Mouse (Mus musculus) hindbrain, embryonic 11.5 days (tissue): ENCODE results near the gene Ccdc43. TPM values are rescaled to one million over a fixed set of nuclear protein-coding genes. Genes with fewer than 3 reads are reported as not detected.

Source experiments
- ATAC-seq: fragments of 200-750 bp; cut with Nextera tagmentation; 2 replicates; pipeline ENCODE4 v1.8.0; 2017; ENCODE audit warnings: mild to moderate bottlenecking, moderate TSS enrichment, moderate library complexity; ENCODE audit not compliant: low FRiP score
- DNase-seq: peaks from one replicate; pipeline ENCODE4 v3.0.0-alpha.2; 2015; ENCODE audit warnings: low spot score
- H3K27ac ChIP-seq: fragments of 300-500 bp; sonication (generic); 2 replicates; pipeline ENCODE4 v1.5.1; 2014; ENCODE audit warnings: mild to moderate bottlenecking, low read depth, low read length
- H3K27me3 ChIP-seq: fragments of 300-500 bp; sonication (generic); 2 replicates; pipeline ENCODE4 v1.6.1; 2014; ENCODE audit warnings: mild to moderate bottlenecking, low read length, moderate library complexity, mixed read lengths; ENCODE audit not compliant: control insufficient read depth, insufficient read depth
- H3K36me3 ChIP-seq: fragments of 300-500 bp; sonication (generic); 2 replicates; pipeline ENCODE4 v1.6.1; 2014; ENCODE audit warnings: mild to moderate bottlenecking, low read length, moderate library complexity, mixed read lengths; ENCODE audit not compliant: control insufficient read depth, insufficient read depth
- H3K4me1 ChIP-seq: fragments of 300-500 bp; sonication (generic); replicated peaks from 2 replicates; pipeline ENCODE4 v1.6.1; 2014; ENCODE audit warnings: low read length, mixed read lengths; ENCODE audit not compliant: control insufficient read depth, insufficient read depth
- H3K4me2 ChIP-seq: fragments of 300-500 bp; sonication (generic); replicated peaks from 2 replicates; pipeline ENCODE4 v1.6.1; 2014; ENCODE audit warnings: mild to moderate bottlenecking, low read depth, low read length
- H3K4me3 ChIP-seq: fragments of 300-500 bp; sonication (generic); 2 replicates; pipeline ENCODE4 v1.5.1; 2014; ENCODE audit warnings: low read depth, low read length
- H3K9ac ChIP-seq: fragments of 300-500 bp; sonication (generic); 2 replicates; pipeline ENCODE4 v1.6.1; 2014; ENCODE audit warnings: low read depth, low read length
- H3K9me3 ChIP-seq: fragments of 300-500 bp; sonication (generic); 2 replicates; pipeline ENCODE4 v1.6.1; 2016; ENCODE audit warnings: low read length; ENCODE audit not compliant: control insufficient read depth
- WGBS: fragments of 180-500 bp; shearing (Covaris S2); extraction: QIAGEN DNeasy Blood & Tissue Kit; methylation state at CpG from one replicate; pipeline ENCODE4 v1.1.7; 2014; 5-methylcytosine and 5-hydroxymethylcytosine counted together
- polyA plus RNA-seq: library from polyadenylated mRNA; unstranded; fragments of >200 nt; fragmentation: Nextera tagmentation; extraction: Ambion mirVana; gene quantifications from 2 replicates; pipeline ENCODE4 v1.2.1, GENCODE M21; 2014

The Ccdc43 gene
- polyA plus RNA-seq, result 51.3 and 53.0 TPM in 2 replicates

DNA sequence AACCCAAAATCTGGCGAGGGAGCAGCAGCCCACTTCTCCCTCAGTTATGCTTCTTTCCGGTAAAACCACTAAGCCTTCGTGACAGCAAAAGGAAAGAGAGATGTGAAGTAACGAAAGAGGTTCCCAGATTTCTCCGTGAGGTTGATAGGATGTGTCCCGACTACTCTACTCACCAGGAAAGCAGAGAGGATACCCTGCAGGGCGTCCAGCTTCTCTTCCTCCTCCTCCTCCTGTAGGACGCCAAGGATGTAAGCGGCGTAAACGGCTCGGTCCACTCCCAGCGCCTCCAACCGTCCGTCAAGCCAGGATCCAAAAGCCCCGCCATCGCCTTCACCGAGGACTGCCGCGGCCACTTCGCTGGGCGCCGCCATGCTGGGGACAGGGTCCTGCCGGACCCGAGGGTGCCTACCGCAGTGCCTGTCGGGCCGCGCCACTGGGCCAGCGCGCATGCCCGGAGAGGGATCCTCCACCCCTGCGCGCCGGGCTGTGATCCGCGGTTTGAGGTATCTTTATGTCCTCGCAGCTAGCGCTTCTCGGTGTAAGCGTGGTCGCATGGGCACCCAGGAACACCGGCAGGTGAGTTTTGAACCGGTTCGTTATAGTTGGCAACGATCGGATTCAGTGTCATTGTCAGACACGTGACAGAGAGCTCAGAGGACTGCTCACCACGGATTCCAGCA, at the start of gene Ccdc43:
Gene Ccdc43, minus strand, starts transcription at position 445 of the 680 bp plus-strand sequence.
- Histone ChIP-seq H3K4me3 (peak within 1 kb of the TSS; percentile 71), H3K9me3 (no peaks in the 10 kb centered on the region), H3K27me3 (no peaks in the 10 kb centered on the region), H3K36me3 (0 out of 2 replicates have a peak, but pooled peaks cover 3% of the 10 kb centered on the region), H3K4me2 (peak within 1 kb of the TSS; percentile 57), H3K27ac (peak within 1 kb of the TSS; percentile 40; the same call in 1 of the 2 replicates), H3K9ac (peak within 1 kb of the TSS; percentile 89), H3K4me1 (0 out of 2 replicates have a peak, but pooled peaks cover 2% of the 10 kb centered on the region)
- WGBS, result 0% methylated on average over 48 of the region's 49 CpGs
- ATAC-seq, result peak; percentile 93
- peak; percentile 93 for DNase-seq

DNA sequence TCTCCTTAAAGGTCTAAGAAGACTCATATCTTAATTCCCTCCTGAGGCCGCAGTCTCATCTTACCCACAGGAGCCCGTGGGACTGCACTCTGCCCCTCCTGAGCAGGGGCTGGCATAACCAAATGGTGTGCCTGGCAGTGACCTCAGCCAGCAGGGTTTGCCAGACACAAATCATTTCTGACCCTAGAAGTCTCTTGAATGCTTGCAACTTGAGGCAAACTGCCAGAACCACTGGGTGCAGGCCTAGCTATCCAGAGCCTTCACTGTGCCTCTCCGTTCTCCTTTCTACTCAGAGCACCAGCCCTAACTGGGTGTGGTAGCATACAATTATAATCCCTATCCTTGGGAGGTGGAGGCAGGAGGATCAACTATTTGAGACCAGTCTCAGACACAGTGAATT, 47.2 kb upstream of the Ccdc43 start:
- WGBS, result 89% methylated on average over 3 of the region's 3 CpGs
- no peak for DNase-seq
- ATAC-seq, result no peak
- Histone ChIP-seq H3K4me1 (no peaks in the 10 kb centered on the region), H3K27ac (no peak overlapping the region), H3K36me3 (no peaks in the 10 kb centered on the region), H3K4me2 (no peak overlapping the region), H3K9me3 (no peaks in the 10 kb centered on the region), H3K27me3 (no peaks in the 10 kb centered on the region), H3K4me3 (no peak overlapping the region), H3K9ac (no peak overlapping the region)

DNA sequence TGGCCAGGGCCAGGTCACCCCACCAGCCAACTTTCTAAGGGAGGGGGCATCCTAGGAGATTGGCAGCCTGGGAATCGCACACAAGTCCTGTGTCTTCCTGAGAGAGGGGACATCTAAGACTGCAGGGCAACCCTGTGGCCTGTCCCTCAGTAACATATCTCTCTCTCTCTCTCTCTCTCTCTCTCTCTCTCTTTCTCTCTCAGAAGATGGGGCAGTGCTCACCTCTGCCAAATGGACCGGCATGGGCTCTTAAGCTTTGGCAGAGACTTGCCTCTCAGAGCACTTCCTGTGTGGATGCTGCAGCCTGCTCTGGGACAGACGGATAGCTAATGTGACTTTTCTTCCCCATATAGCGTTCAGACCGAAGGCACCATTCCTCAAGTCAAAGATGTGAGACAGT, 45.3 kb upstream of the Ccdc43 start:
- WGBS, result 75% methylated on average over 5 of the region's 5 CpGs
- Histone ChIP-seq H3K9ac (no peak overlapping the region), H3K27ac (no peak overlapping the region), H3K9me3 (no peaks in the 10 kb centered on the region), H3K4me1 (0 out of 2 replicates have a peak, but pooled peaks cover 2% of the 10 kb centered on the region), H3K36me3 (no peaks in the 10 kb centered on the region), H3K4me2 (no peak overlapping the region), H3K4me3 (no peak overlapping the region), H3K27me3 (no peaks in the 10 kb centered on the region)
- no peak for DNase-seq
- ATAC-seq, result no peak

DNA sequence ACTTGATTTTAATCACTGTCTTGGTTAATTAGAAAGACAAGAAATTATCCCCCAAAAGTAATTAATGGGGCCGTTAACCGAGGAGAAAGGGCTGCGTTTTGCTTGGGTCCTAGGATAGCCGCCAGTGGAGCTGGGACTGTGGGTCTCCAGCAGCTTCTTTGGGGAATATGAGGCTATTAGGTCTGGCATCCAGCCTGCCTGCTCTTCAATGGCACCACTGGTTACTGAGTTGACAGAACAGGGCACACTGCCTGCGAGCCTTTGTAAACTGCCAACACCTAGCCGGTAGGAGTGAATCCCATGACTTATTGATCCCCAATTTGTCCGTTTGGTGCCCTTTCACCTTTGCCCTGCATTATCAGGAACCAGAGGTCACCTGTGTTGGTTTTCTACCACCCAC, 44.5 kb upstream of the Ccdc43 start:
- H3K9me3 ChIP-seq, result no peaks in the 10 kb centered on the region
- H3K27me3 ChIP-seq, result no peaks in the 10 kb centered on the region
- H3K9ac ChIP-seq, result no peak overlapping the region
- H3K4me2 ChIP-seq, result no peak overlapping the region
- 0 out of 2 replicates have a peak, but pooled peaks cover 2% of the 10 kb centered on the region for H3K4me1 ChIP-seq
- H3K4me3 ChIP-seq, result no peak overlapping the region
- WGBS, result 66% methylated on average over 7 of the region's 7 CpGs
- no peaks in the 10 kb centered on the region for H3K36me3 ChIP-seq
- ATAC-seq (no peak), DNase-seq (no peak)
- no peak overlapping the region for H3K27ac ChIP-seq

DNA sequence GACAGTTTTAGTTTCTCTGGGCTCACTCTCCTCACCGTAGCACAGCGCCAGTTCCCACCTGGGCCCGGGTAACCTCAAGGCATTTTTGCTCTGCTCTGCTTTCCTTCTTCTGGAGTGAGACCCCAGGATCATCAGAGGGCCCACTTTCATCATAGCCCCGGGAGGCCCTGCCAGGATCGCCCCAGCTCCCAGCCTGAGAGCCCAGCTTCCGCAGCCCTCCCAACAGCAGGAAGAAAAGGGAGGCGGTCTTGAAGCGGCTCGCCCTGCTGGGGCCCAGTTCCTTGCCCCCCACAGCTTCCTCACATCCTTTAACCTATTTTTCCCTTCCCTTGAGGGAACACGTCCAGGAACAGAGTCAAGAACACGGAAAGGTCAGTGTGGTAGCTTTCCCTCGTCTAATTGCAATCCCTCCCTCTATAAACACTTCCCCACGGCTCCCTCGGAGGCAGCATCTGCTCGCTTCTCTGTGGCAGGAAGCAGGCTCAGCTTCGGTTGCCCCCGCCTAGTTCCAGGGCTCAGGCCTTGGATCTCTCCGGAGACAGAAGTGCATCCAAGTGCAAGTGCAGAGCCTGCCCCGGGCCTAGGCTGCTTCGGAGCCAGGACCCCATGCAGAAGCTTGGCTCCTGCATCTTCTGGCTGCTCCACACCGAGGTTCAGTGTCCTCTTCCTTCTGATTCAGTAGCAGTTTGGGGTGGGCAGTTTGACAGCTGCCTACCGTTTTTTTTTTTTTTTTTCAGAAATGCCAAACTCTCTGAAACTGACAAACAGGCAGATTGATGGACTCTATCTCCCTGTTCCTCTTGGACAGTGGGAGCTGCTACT, 43.8 kb upstream of the Ccdc43 start:
- no peak for ATAC-seq
- H3K4me3 ChIP-seq, result no peak overlapping the region

GRCm38 (mm10) chr11:102740634-102741033, 43.1 kb upstream of the Ccdc43 start:
- Histone ChIP-seq H3K4me1 (0 out of 2 replicates have a peak, but pooled peaks cover 2% of the 10 kb centered on the region), H3K9me3 (no peaks in the 10 kb centered on the region), H3K27me3 (no peaks in the 10 kb centered on the region), H3K4me2 (no peak overlapping the region), H3K9ac (no peak overlapping the region), H3K36me3 (no peaks in the 10 kb centered on the region), H3K27ac (no peak overlapping the region), H3K4me3 (no peak overlapping the region)
- WGBS, result 47% methylated on average over 11 of the region's 11 CpGs
- no peak for ATAC-seq
- DNase-seq, result no peak

More for the DNA sequence above, 43.8 kb upstream of the Ccdc43 start:
- Histone ChIP-seq H3K4me1 (0 out of 2 replicates have a peak, but pooled peaks cover 2% of the 10 kb centered on the region), H3K9me3 (no peaks in the 10 kb centered on the region), H3K27ac (no peak overlapping the region), H3K36me3 (no peaks in the 10 kb centered on the region), H3K9ac (peak overlapping the region; percentile 12; the same call in 1 of the 2 replicates), H3K27me3 (no peaks in the 10 kb centered on the region), H3K4me2 (no peak overlapping the region)
- peak; percentile 43 for DNase-seq
- 15% methylated on average over 22 of the region's 22 CpGs for WGBS

DNA sequence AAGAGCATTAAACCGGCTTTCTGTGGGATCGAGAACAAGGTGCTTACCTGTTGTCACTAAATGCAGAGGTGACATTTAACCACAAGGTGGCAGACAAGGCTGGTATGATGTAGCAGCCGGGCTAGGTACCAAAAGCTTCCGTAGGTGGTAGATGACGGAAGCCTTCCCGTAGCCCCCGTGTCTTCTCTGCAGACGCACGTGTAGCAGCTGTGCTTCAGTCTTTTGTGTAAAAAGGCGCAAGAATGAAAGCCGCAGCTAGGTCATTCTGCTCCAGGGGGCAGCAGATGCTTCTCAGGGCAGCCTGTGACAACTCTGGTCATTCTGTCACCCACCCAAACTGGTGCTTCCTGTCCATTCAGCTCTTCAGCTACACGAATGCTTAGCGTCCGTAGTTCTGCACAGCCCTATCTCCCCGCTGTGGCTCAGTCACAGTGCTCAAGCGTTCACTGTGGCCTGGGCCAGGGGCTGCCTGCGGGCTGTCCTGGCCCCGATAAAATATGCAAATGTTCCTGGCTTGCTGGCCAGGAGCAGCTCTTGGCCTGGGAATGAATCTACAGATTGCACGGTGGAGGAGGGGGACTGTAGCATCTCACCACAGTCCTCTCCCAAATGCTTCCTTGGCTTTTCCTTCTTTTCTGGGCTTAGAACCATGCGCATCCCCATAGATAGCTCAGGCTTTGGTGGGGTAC, 41.8 kb upstream of the Ccdc43 start:
- DNase-seq (peak; percentile 80), ATAC-seq (peak; percentile 53; the same call in 1 of the 2 replicates)
- H3K36me3 ChIP-seq, result no peaks in the 10 kb centered on the region
- no peaks in the 10 kb centered on the region for H3K9me3 ChIP-seq
- WGBS, result 6% methylated on average over 20 of the region's 20 CpGs
- peak overlapping the region; percentile 41 for H3K4me2 ChIP-seq
- H3K4me3 ChIP-seq, result peak overlapping the region; percentile 25
- 0 out of 2 replicates have a peak, but pooled peaks cover 2% of the 10 kb centered on the region for H3K4me1 ChIP-seq
- peak overlapping the region; percentile 47; the same call in 1 of the 2 replicates for H3K9ac ChIP-seq
- no peak overlapping the region for H3K27ac ChIP-seq
- H3K27me3 ChIP-seq, result no peaks in the 10 kb centered on the region

GRCm38 (mm10) chr11:102738046-102738445, 40.5 kb upstream of the Ccdc43 start:
- Histone ChIP-seq H3K9ac (no peak overlapping the region), H3K4me1 (0 out of 2 replicates have a peak, but pooled peaks cover 2% of the 10 kb centered on the region), H3K27ac (no peak overlapping the region), H3K4me2 (no peak overlapping the region), H3K27me3 (no peaks in the 10 kb centered on the region), H3K9me3 (no peaks in the 10 kb centered on the region), H3K36me3 (no peaks in the 10 kb centered on the region), H3K4me3 (no peak overlapping the region)
- ATAC-seq, result no peak
- WGBS, result 83% methylated on average over 3 of the region's 3 CpGs
- DNase-seq, result no peak
